Mouse (Mus musculus): ENCODE data around the gene Gm4070. TPM values are rescaled to one million over a fixed set of nuclear protein-coding genes. Genes with fewer than 3 reads are reported as not detected.
"Not testable (repeated sequence)": the region's sequence is repeated elsewhere in the genome, so short reads cannot be mapped to it uniquely, and the experiment has no call there.

The Gm4070 gene
- polyA plus RNA-seq (2014; fragmentation: Nextera tagmentation; extraction: Ambion mirVana), result 0.22 and 0.64 TPM in 2 replicates

DNA sequence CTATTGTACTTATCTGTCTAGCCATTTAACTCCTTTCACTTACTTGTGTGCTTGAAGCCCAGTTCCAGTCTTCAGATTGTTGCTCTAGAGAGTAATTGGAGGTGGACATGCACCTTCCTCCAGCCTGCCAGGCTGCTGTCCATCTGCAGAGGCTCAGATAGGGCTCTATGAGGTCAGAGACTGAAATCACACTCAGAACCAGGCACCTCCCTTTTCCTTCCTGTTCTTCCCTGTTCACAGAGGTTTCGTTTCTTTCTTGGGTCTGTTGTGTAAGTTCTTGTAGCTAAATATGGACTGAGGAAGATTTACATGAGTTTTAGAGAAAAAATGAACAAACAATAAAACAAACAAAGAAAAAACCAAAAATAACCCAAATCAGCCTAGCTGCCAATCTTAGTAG is at the start of gene Gm4070:
TSS of gene Gm4070 (minus strand) at position 156 of the 400 bp plus-strand sequence.
- not testable (repeated sequence) for H3K4me2 ChIP-seq; H3K27me3 ChIP-seq (replicated peaks; ENCODE audit: control insufficient read depth, insufficient read depth, low read length); H3K4me3 ChIP-seq (ENCODE audit: low read depth, low read length); H3K27ac ChIP-seq (ENCODE audit: low read depth, low read length); H3K9ac ChIP-seq (ENCODE audit: low read depth, low read length); H3K4me1 ChIP-seq (replicated peaks; ENCODE audit: control insufficient read depth, insufficient read depth, low read length); H3K36me3 ChIP-seq (ENCODE audit: control insufficient read depth, insufficient read depth, low read length); DNase-seq (ENCODE audit: low spot score); H3K9me3 ChIP-seq (ENCODE audit: control insufficient read depth, low read length)
- 45% methylated on average over 1 of the region's 1 CpGs for WGBS
- ATAC-seq (replicated peaks; ENCODE audit: low FRiP score), result peak; percentile 58; the same call in 1 of the 2 replicates

DNA sequence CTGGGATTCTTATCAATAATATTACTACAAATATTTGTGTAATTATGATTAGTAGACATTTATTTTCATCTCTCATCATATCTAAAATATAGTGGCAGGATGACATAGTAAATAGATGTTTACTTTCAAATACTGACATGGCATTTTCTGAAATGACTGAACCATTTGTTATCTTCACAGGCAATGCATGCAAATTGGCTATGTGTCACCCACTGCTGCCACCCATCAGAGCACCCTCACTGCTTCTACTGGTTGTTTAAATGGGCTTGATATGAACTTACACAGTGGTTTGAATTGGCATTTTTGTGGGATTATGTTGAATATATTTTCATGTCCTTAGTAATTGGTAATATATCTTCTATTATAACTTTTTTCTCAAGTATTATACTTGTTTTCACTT is 773 bp upstream of the Gm4070 start:
- H3K9ac ChIP-seq (ENCODE audit: low read depth, low read length); H3K36me3 ChIP-seq (ENCODE audit: control insufficient read depth, insufficient read depth, low read length); H3K4me1 ChIP-seq (replicated peaks; ENCODE audit: control insufficient read depth, insufficient read depth, low read length); H3K27me3 ChIP-seq (replicated peaks; ENCODE audit: control insufficient read depth, insufficient read depth, low read length); H3K27ac ChIP-seq (ENCODE audit: low read depth, low read length); ATAC-seq (replicated peaks; ENCODE audit: low FRiP score); H3K9me3 ChIP-seq (ENCODE audit: control insufficient read depth, low read length); H3K4me3 ChIP-seq (ENCODE audit: low read depth, low read length); H3K4me2 ChIP-seq; DNase-seq (ENCODE audit: low spot score): not testable (repeated sequence)

DNA sequence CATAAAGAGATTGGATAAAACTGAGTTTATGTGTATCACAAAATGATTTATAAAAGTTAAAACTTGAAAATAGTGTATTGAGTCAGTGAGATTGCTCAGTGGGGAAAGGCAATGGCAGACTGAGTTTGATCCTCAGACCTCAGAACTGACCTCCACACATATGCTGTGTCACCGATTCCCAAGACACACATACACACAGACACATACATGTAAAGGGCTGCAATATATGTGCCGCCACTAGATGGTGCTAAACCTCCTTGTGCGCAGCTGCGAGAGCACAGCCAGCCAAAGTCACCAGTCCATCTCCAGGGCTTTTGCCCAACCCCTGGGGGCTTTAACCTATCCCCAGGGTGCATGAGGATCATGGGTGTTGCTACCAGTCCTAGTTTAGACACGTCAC is 1.4 kb downstream of the Gm4070 start:
- not testable (repeated sequence) for H3K9ac ChIP-seq (ENCODE audit: low read depth, low read length); H3K27me3 ChIP-seq (replicated peaks; ENCODE audit: control insufficient read depth, insufficient read depth, low read length); H3K4me2 ChIP-seq; H3K36me3 ChIP-seq (ENCODE audit: control insufficient read depth, insufficient read depth, low read length); H3K4me1 ChIP-seq (replicated peaks; ENCODE audit: control insufficient read depth, insufficient read depth, low read length); DNase-seq (ENCODE audit: low spot score); H3K4me3 ChIP-seq (ENCODE audit: low read depth, low read length); H3K9me3 ChIP-seq (ENCODE audit: control insufficient read depth, low read length); H3K27ac ChIP-seq (ENCODE audit: low read depth, low read length)
- peak; percentile 81 for ATAC-seq (replicated peaks; ENCODE audit: low FRiP score)
- no CpG with 5 or more reads among the region's 5 CpGs for WGBS

DNA sequence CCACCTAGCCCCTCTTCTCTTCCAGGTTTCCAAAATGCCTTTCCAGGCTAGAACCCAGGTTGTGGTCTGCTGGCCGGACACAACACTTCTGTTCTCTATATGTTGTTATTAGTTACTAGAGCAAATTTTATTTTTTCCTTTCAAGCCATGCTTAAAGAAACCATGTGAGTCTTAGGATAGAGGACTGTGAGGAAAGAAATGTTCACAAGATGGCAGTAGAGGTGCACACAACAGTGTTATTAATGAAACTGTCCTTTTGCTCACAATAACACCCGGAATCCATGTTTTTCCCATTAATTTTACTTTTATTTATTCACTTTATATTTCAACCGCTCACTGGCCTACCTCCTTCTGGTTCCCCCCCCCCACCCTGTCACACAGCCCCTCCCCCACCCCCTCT is 8.5 kb downstream of the Gm4070 start:
- H3K9me3 ChIP-seq (ENCODE audit: control insufficient read depth, low read length); H3K9ac ChIP-seq (ENCODE audit: low read depth, low read length); H3K4me2 ChIP-seq; H3K4me3 ChIP-seq (ENCODE audit: low read depth, low read length); H3K27me3 ChIP-seq (replicated peaks; ENCODE audit: control insufficient read depth, insufficient read depth, low read length); H3K36me3 ChIP-seq (ENCODE audit: control insufficient read depth, insufficient read depth, low read length); DNase-seq (ENCODE audit: low spot score); H3K27ac ChIP-seq (ENCODE audit: low read depth, low read length); H3K4me1 ChIP-seq (replicated peaks; ENCODE audit: control insufficient read depth, insufficient read depth, low read length): not testable (repeated sequence)
- peak; percentile 64; the same call in 1 of the 2 replicates for ATAC-seq (replicated peaks; ENCODE audit: low FRiP score)
- WGBS, result 67% methylated on average over 1 of the region's 3 CpGs

DNA sequence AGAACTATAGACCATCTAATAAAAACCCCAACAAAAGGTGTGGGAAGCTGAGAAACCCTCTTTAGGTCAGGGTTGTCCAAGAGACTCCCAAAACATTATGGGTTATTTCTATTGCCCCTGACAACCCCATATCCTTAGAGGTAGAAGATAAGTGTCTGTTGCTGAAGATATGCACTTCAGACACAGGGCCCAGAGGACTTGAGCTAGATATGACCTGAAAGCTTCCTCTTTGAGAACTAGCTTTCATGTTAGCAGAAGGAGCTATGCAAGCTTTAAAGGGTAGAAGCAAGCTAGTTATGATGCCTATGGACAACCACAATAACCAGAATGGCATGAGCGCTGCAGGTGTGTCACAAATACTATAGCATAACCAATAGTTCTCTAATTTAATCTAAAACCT is 21.6 kb downstream of the Gm4070 start:
- not testable (repeated sequence) for H3K4me1 ChIP-seq (replicated peaks; ENCODE audit: control insufficient read depth, insufficient read depth, low read length); H3K27ac ChIP-seq (ENCODE audit: low read depth, low read length); H3K9me3 ChIP-seq (ENCODE audit: control insufficient read depth, low read length); H3K9ac ChIP-seq (ENCODE audit: low read depth, low read length); H3K4me2 ChIP-seq; DNase-seq (ENCODE audit: low spot score); H3K36me3 ChIP-seq (ENCODE audit: control insufficient read depth, insufficient read depth, low read length); ATAC-seq (replicated peaks; ENCODE audit: low FRiP score); H3K27me3 ChIP-seq (replicated peaks; ENCODE audit: control insufficient read depth, insufficient read depth, low read length); H3K4me3 ChIP-seq (ENCODE audit: low read depth, low read length)
- no CpG with 5 or more reads among the region's 1 CpGs for WGBS

DNA sequence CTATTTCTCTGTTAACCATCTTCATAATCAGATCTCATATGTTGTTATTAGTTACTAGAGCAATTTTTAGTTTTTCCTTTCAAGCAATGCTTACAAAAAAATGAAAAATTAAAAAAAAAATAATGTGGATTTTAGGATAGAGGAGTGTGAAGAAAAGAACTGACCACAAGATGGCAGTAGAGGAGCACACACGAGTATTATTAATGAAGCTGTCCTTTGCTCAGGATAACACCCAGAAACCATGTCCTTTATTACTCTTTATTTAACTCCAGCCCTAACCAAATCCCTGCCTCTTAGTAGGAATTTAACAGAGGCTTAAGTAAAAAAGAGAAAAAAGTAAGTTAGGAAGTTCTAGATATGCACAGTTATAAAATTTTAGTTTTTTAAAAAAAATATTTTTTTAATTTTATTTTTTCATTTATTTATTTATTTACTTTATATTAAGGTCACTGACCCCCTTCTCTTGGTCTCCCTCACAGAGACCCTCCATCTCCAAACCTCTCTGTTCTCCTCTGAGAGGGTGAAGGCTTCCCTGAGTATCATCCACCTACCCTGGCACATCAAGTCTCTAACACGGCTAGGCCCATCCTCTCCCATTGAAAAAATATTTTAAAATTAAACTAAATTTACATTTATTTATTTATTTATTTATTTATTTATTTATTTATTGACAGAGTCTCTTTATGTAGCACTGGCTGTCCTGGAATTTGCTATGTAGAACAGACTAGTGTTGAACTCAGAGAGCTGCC is 70.0 kb downstream of the Gm4070 start:
- not testable (repeated sequence) for DNase-seq (ENCODE audit: low spot score); H3K36me3 ChIP-seq (ENCODE audit: control insufficient read depth, insufficient read depth, low read length); H3K4me1 ChIP-seq (replicated peaks; ENCODE audit: control insufficient read depth, insufficient read depth, low read length); H3K27me3 ChIP-seq (replicated peaks; ENCODE audit: control insufficient read depth, insufficient read depth, low read length); H3K4me2 ChIP-seq; H3K27ac ChIP-seq (ENCODE audit: low read depth, low read length); H3K9me3 ChIP-seq (ENCODE audit: control insufficient read depth, low read length); H3K4me3 ChIP-seq (ENCODE audit: low read depth, low read length); H3K9ac ChIP-seq (ENCODE audit: low read depth, low read length)
- peak; percentile 60; the same call in 1 of the 2 replicates for ATAC-seq (replicated peaks; ENCODE audit: low FRiP score)
- WGBS, result no CpG with 5 or more reads among the region's 2 CpGs

DNA sequence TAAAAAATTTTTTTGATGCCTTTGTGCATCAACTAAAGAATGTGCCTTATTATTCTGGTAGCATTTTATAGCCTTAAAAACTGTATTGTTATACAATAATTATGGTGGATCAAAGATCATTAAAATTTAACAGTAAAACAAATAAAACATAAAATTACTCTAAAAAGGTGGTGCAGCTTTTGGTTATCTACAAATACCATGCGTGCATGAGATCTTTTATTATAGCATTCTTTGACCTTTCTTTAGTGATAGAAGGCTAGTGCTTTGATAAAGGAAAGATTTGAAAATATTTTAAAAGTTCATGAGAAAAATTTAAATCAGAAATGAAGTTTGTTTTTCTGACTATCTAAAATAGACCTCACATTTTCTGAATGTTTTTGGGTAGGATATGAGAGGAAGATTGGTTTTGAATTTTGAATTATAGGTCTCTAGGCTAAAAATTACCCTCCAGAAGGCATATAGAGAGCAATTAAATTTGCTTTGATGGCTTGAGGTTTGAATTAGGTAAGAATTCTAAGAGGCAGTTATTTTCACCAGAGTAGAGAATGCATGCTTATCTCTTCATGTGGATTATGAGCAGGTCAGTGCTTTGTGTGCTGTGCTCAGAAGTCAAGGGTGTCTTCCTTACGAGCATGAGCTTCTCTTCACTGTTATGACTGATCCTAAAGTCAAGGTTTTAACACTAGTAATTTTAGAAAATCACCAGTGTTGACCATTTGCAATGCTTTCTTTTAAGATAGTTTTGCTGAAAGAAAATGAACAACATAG is 73.9 kb downstream of the Gm4070 start:
- not testable (repeated sequence) for H3K4me3 ChIP-seq (ENCODE audit: low read depth, low read length); H3K27ac ChIP-seq (ENCODE audit: low read depth, low read length); ATAC-seq (replicated peaks; ENCODE audit: low FRiP score); DNase-seq (ENCODE audit: low spot score); H3K9me3 ChIP-seq (ENCODE audit: control insufficient read depth, low read length); H3K4me1 ChIP-seq (replicated peaks; ENCODE audit: control insufficient read depth, insufficient read depth, low read length); H3K4me2 ChIP-seq; H3K36me3 ChIP-seq (ENCODE audit: control insufficient read depth, insufficient read depth, low read length); H3K27me3 ChIP-seq (replicated peaks; ENCODE audit: control insufficient read depth, insufficient read depth, low read length); H3K9ac ChIP-seq (ENCODE audit: low read depth, low read length)
- 78% methylated on average over 1 of the region's 2 CpGs for WGBS

DNA sequence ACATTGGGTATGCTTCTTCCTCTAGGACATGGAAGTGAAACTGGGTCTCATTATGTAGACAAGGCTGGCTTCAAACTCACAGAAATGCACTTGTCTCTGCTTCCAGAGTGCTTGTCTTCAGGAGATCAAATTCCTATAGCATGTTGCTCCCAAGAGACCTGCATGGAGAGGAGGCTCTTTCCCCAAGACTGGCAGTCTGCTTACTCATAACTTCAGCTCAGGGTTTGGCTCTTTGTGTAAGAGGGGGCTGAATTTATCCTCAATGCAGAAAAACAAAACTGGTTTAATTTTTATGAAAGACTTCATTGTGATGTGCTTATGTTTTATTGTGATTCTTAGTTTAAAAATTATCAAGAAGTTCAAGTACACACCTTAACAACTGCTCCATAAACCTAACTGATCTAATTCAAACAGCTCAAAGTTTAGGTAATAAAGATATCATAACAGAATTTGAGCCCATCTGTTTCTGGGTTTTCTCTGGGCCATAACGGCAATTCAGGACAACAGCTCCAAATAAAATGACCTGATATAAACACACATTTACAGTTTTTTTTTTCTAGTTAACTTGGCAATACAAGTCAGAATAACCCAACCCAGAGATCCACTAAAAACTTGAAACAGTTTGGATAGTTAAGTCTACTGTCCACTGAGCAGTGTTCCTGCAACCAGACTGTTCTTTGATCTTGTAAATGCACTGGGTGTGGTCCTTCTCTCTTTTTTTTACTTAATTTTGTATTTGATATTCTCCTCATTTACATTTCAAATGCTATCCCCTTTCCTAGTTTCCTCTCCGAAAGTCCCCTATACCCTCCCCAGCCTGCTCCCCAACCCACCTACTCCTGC is 97.8 kb downstream of the Gm4070 start:
- DNase-seq (ENCODE audit: low spot score); H3K4me2 ChIP-seq; H3K9me3 ChIP-seq (ENCODE audit: control insufficient read depth, low read length); H3K9ac ChIP-seq (ENCODE audit: low read depth, low read length); H3K36me3 ChIP-seq (ENCODE audit: control insufficient read depth, insufficient read depth, low read length); H3K4me1 ChIP-seq (replicated peaks; ENCODE audit: control insufficient read depth, insufficient read depth, low read length); H3K27ac ChIP-seq (ENCODE audit: low read depth, low read length); H3K4me3 ChIP-seq (ENCODE audit: low read depth, low read length); H3K27me3 ChIP-seq (replicated peaks; ENCODE audit: control insufficient read depth, insufficient read depth, low read length); ATAC-seq (replicated peaks; ENCODE audit: low FRiP score): not testable (repeated sequence)
- no CpG with 5 or more reads among the region's 2 CpGs for WGBS

All from liver, embryonic 11.5 days (tissue).